Comparison of ENCODE assay signal across 8 mouse cellular contexts in the genomic region with DNA sequence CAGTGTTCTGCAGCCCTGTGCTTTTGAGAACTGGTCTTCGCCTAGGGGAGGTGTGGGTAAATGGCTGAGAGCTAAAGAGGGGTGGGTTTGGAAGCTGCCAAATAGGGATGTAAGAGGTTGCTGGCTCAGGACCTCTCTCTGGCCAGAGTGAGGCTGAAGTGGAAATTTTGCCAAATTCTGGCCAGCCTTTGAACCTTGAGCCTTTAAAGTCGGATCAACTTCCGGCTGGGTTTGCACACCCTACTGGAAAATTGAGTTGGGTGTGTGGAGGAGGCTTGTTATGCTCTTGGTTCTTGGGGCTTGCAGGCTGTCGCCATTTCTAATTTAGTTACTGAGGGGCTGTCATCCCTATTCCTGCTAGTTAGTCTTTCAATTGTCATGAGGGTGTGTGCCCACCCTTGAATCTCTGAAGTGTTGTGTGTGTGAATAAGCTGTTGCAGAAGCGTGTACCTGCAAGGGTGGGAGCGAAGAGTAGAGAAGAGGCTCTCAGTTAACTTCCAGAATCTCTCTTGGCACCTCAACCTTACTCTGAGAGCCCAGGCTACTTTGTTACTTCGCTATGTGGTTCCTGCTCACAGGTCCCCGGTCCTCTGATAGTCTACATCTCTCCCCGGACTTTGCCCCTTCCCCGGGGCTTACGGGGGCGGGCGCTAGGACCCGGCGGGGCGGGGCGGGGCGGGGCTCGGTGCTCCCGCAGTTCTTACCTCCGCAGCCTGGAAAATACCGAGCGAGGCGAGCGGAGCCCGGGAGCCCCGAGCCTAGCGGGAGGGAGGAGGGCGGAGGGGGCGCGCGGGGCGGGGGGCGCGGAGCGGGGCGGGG. TPM values are rescaled to one million over a fixed set of nuclear protein-coding genes. Genes with fewer than 3 reads are reported as not detected.
DNase-seq lines count a peak whose midpoint lies in the region; ATAC-seq and TF ChIP-seq lines count a peak whose summit lies in the region.

No protein-coding gene starts in this region.

- H3K9ac ChIP-seq in intestine, embryonic 15.5 days, result peak overlapping the region; percentile 73
- H3K9ac ChIP-seq in liver, embryonic 14.5 days (replicated peaks), result peak overlapping the region; percentile 78

- 4% methylated on average over 33 of the region's 37 CpGs for WGBS in intestine, embryonic 15.5 days
- WGBS in liver, embryonic 14.5 days (ENCODE audit: insufficient replicate concordance), result 6% methylated on average over 33 of the region's 37 CpGs

- ATAC-seq in intestine, embryonic 15.5 days, result peak; percentile 82
- ATAC-seq in liver, embryonic 14.5 days (ENCODE audit: insufficient read depth), result peak; percentile 30

- TF ChIP-seq CTCF in embryonic fibroblast, embryonic 13.5 days (IDR thresholded peaks at IDR 0.05; ENCODE audit: borderline replicate concordance, insufficient read depth, low read length), result no peak
- TF ChIP-seq CTCF in liver, embryonic 14.5 days (IDR thresholded peaks at IDR 0.05; ENCODE audit: low read depth), result no peak

- peak overlapping the region; percentile 9; the same call in 1 of the 2 replicates for H3K4me3 ChIP-seq in embryonic fibroblast, embryonic 13.5 days (ENCODE audit: insufficient read depth, low read length)
- peak overlapping the region; percentile 81 for H3K4me3 ChIP-seq in intestine, embryonic 15.5 days (replicated peaks)
- peak overlapping the region; percentile 57 to 66 for H3K4me3 ChIP-seq in liver, embryonic 14.5 days (ENCODE audit: insufficient read depth in 1 of 2, low read depth in 2 of 2, low read length in 2 of 2)

- no peaks in the 10 kb centered on the region for H3K4me1 ChIP-seq in embryonic fibroblast, embryonic 13.5 days (ENCODE audit: control insufficient read depth, insufficient read depth, low read length)
- peaks cover 24% of the 10 kb centered on the region for H3K4me1 ChIP-seq in intestine, embryonic 15.5 days (replicated peaks)
- peaks cover 46 to 75% of the 10 kb centered on the region in 2 experiments for H3K4me1 ChIP-seq in liver, embryonic 14.5 days (replicated peaks; ENCODE audit: control insufficient read depth in 2 of 2, insufficient read depth in 2 of 2, low read length in 1 of 2)

- H3K27ac ChIP-seq in embryonic fibroblast, embryonic 13.5 days (ENCODE audit: insufficient read depth, low read length), result no peak overlapping the region
- H3K27ac ChIP-seq in intestine, embryonic 15.5 days, result peak overlapping the region; percentile 90
- H3K27ac ChIP-seq in liver, embryonic 14.5 days, result peak overlapping the region; percentile 41

- TF ChIP-seq POLR2A in embryonic fibroblast, embryonic 13.5 days (IDR thresholded peaks at IDR 0.05; ENCODE audit: low read depth, low read length), result no peak

- no peaks in the 10 kb centered on the region for H3K9me3 ChIP-seq in intestine, embryonic 15.5 days
- no peaks in the 10 kb centered on the region for H3K9me3 ChIP-seq in liver, embryonic 14.5 days (ENCODE audit: control insufficient read depth, low read length)

- H3K4me2 ChIP-seq in intestine, embryonic 15.5 days (replicated peaks), result peak overlapping the region; percentile 96
- peak overlapping the region; percentile 76 for H3K4me2 ChIP-seq in liver, embryonic 14.5 days (ENCODE audit: low read depth)

- no peaks in the 10 kb centered on the region for H3K27me3 ChIP-seq in intestine, embryonic 15.5 days (replicated peaks)
- H3K27me3 ChIP-seq in liver, embryonic 14.5 days (ENCODE audit: control insufficient read depth, insufficient read depth, low read length), result no peaks in the 10 kb centered on the region

- DNase-seq in ovary, postnatal 36 days (ENCODE audit: low spot score), result peak; percentile 51
- DNase-seq in ovary, postnatal 14 days (ENCODE audit: low spot score), result no peak
- peak; percentile 73 for DNase-seq in adrenal gland, adult 2 months
- DNase-seq in liver, embryonic 14.5 days (ENCODE audit: low read depth in 3 of 3, low spot score in 3 of 3), result no peak
- DNase-seq in retina, postnatal 1 day, result peak; percentile 83
- no peak for DNase-seq in urinary bladder, postnatal 4 days (ENCODE audit: low spot score in 2 of 2)

- H3K36me3 ChIP-seq in intestine, embryonic 15.5 days, result no peaks in the 10 kb centered on the region
- H3K36me3 ChIP-seq in liver, embryonic 14.5 days (replicated peaks; ENCODE audit: control insufficient read depth, insufficient read depth, low read depth), result no peaks in the 10 kb centered on the region

- TF ChIP-seq EP300 in liver, embryonic 14.5 days (IDR thresholded peaks at IDR 0.05; ENCODE audit: low read depth), result no peak

RNA-seq across cellular contexts. Expression of gene Stard10, which starts 3.7 kb away (rescaled TPM):
- 10 to 100 TPM; 29.9 to 78.1 TPM for total RNA-seq in adrenal gland, adult 2 months (2021)
- polyA plus RNA-seq in adrenal gland, adult 2 months (2012; rRNA removed), result 27.6 and 46.9 TPM in 2 replicates
- 13.1 and 13.5 TPM in 2 replicates for polyA plus RNA-seq in embryonic fibroblast, embryonic 13.5 days (2011; ENCODE audit: insufficient read length, low read depth, missing spikeins)
- polyA plus RNA-seq in intestine, embryonic 15.5 days (2015; fragmentation: Nextera tagmentation; extraction: Ambion mirVana), result 111 and 125 TPM in 2 replicates
- polyA plus RNA-seq in liver, embryonic 14.5 days (2012; rRNA removed), result 71.0 and 71.8 TPM in 2 replicates
- 98.2 and 102 TPM in 2 replicates for polyA plus RNA-seq in liver, embryonic 14.5 days (2014; fragmentation: Nextera tagmentation; extraction: Ambion mirVana)

RNA-seq across cellular contexts. Expression of gene Atg16l2, which starts 18.6 kb away (rescaled TPM):
- 10 to 100 TPM; 17.7 to 22.3 TPM for total RNA-seq in adrenal gland, adult 2 months (2021)
- 17.5 and 19.5 TPM in 2 replicates for polyA plus RNA-seq in adrenal gland, adult 2 months (2012; rRNA removed)
- polyA plus RNA-seq in embryonic fibroblast, embryonic 13.5 days (2011; ENCODE audit: insufficient read length, low read depth, missing spikeins), result 14.1 and 16.3 TPM in 2 replicates
- 14.3 and 16.1 TPM in 2 replicates for polyA plus RNA-seq in intestine, embryonic 15.5 days (2015; fragmentation: Nextera tagmentation; extraction: Ambion mirVana)
- 3.1 and 3.5 TPM in 2 replicates for polyA plus RNA-seq in liver, embryonic 14.5 days (2012; rRNA removed)
- polyA plus RNA-seq in liver, embryonic 14.5 days (2014; fragmentation: Nextera tagmentation; extraction: Ambion mirVana), result 1.3 and 1.8 TPM in 2 replicates

RNA-seq across cellular contexts. Expression of gene Arap1, which starts 27.3 kb away (rescaled TPM):
- 10 to 100 TPM; 31.2 to 49.8 TPM for total RNA-seq in adrenal gland, adult 2 months (2021)
- 58.4 and 60.7 TPM in 2 replicates for polyA plus RNA-seq in adrenal gland, adult 2 months (2012; rRNA removed)
- polyA plus RNA-seq in embryonic fibroblast, embryonic 13.5 days (2011; ENCODE audit: insufficient read length, low read depth, missing spikeins), result 64.2 and 115 TPM in 2 replicates
- 56.3 and 58.4 TPM in 2 replicates for polyA plus RNA-seq in intestine, embryonic 15.5 days (2015; fragmentation: Nextera tagmentation; extraction: Ambion mirVana)
- 13.3 and 13.7 TPM in 2 replicates for polyA plus RNA-seq in liver, embryonic 14.5 days (2012; rRNA removed)
- 12.9 and 13.9 TPM in 2 replicates for polyA plus RNA-seq in liver, embryonic 14.5 days (2014; fragmentation: Nextera tagmentation; extraction: Ambion mirVana)

Comparison
In these comparisons a context has a peak if more than half of its experiments do, and no peak if none do; other contexts are left out.
1. DNase-seq: peak in ovary, postnatal 36 days (single experiment), adrenal gland, adult 2 months (single experiment) and retina, postnatal 1 day (single experiment); none in ovary, postnatal 14 days (single experiment), liver, embryonic 14.5 days (0 of 3) and urinary bladder, postnatal 4 days (0 of 2).
2. H3K4me3 ChIP-seq: peak in every context shown above with its lines; median percentile 81 in intestine, embryonic 15.5 days; 62 in liver, embryonic 14.5 days; 9 in embryonic fibroblast, embryonic 13.5 days.